Mouse (Mus musculus): ENCODE measurements around the gene Zscan4-ps3.
"Not testable (repeated sequence)": the region's sequence is repeated elsewhere in the genome, so short reads cannot be mapped to it uniquely, and the experiment has no call there.

Zscan4-ps3 gene

GRCm38 (mm10) chr7:11609008-11609407 is at the start of gene Zscan4-ps3:
Gene Zscan4-ps3 (plus strand): TSS chr7:11609308.
- not testable (repeated sequence) for DNase-seq (ENCODE audit: extremely low spot score, low read depth, low spot score)

GRCm38 (mm10) chr7:11617082-11617481 is 8.0 kb downstream of the Zscan4-ps3 start:
- DNase-seq (ENCODE audit: extremely low spot score, low read depth, low spot score): peak; percentile 10
